Mouse (Mus musculus): ENCODE measurements around the gene Lypd6.

Lypd6 gene

GRCm38 (mm10) chr2:50110167-50110566 lies 43.9 kb downstream of the Lypd6 start:
- DNase-seq (ENCODE audit: low spot score): peak; percentile 6

GRCm38 (mm10) chr2:50111169-50111568 lies 44.9 kb downstream of the Lypd6 start:
- DNase-seq (ENCODE audit: low spot score): no peak

GRCm38 (mm10) chr2:50111609-50112008 lies 45.4 kb downstream of the Lypd6 start:
- DNase-seq (ENCODE audit: low spot score): no peak

GRCm38 (mm10) chr2:50112427-50112826 lies 46.2 kb downstream of the Lypd6 start:
- no peak for DNase-seq (ENCODE audit: low spot score)

DNA sequence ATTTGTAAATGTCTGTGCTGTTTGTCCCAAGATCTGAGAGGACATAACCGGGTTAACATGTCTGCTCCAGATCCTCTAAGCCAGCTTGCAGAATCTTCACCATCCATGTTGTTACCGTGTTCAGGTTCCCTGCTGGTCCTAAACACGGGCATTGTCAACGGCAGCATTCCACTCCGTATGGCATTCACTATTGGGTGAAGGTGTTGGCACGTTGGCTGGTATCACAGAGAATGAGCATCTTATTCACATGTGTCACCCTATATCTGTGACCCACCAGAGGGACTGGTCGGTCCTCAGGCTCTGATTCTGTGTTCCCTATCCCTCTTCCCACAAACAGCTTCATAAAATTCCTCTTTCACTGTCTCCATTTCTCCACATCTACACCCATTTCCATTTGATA lies 52.9 kb downstream of the Lypd6 start:
- no peak for DNase-seq (ENCODE audit: low spot score)

GRCm38 (mm10) chr2:50120839-50121238 lies 54.6 kb downstream of the Lypd6 start:
- DNase-seq (ENCODE audit: low spot score): no peak

- DNase-seq (ENCODE audit: low spot score): no peak
Measured at GRCm38 (mm10) chr2:50123376-50123775, 57.1 kb downstream of the Lypd6 start.

GRCm38 (mm10) chr2:50127513-50128175 lies 61.4 kb downstream of the Lypd6 start:
- no peak for DNase-seq (ENCODE audit: low spot score)

DNA sequence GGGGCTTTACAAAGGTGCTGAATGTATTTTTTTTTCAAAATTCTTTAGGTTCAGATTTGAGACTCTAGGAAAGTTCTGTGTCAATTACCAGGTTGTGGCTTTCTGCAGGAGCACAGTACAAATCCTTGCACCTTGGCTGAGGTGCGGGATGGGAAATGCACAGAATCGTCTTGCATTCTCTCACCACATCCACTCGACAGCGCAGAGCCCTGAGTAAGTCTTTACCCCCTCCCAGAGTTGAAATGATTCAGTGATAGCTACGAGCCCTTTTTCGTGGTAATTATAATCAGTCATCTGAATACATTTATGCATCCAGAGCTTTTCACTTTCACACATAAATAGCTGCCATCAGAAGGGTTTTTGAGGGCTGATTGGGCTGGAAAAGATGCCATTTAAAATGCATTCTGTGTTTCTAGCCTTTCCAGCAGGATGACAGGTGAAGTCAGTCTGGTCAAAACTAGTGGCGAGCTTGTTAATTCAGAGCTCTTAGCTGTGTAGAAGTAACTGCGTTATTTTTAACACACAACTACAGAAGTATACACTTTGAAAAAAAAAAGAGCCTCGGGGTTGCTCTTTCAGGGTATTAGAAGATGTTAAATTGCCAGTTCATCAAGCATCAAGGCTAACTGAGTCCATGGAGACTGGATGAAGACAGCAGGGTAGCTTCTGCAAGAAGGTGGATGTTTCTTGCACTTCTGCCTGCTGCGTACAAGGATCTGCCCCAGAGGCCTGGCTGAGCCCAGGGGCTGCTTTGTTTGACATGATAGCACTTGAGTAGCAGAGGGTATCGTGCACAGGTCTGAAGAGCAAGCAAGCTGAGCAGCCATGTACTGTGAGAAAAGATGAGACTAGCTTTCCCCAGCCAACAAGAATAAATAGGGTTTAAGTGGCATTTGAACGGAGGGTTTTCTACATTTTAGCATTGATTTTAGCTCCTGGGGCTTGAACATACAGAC lies 62.4 kb downstream of the Lypd6 start:
- no peak for DNase-seq (ENCODE audit: low spot score)

DNA sequence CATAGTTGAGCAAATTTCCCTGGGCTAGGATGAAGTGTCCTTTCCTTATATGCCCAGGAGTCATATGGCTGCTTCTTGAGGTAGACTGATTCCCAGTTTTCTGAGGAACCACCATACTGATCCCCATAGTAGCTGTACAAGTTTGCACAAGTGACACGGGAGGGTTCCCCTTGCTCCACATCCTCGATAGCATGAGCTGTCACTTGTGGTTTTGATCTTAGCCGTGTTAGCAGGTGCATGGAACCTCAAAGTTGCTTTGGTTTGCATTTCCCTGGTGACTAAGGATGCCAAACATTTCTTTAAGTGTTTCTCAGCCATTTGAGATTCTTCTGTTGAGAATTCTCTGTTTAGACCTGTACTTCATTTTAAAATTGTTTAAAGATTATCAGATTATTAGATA lies 64.4 kb downstream of the Lypd6 start:
- DNase-seq (ENCODE audit: low spot score): no peak

- DNase-seq (ENCODE audit: low spot score): no peak
Measured at GRCm38 (mm10) chr2:50143672-50144071, 77.4 kb downstream of the Lypd6 start.

- no peak for DNase-seq (ENCODE audit: low spot score)
Measured at GRCm38 (mm10) chr2:50147308-50147707, 81.1 kb downstream of the Lypd6 start.

DNA sequence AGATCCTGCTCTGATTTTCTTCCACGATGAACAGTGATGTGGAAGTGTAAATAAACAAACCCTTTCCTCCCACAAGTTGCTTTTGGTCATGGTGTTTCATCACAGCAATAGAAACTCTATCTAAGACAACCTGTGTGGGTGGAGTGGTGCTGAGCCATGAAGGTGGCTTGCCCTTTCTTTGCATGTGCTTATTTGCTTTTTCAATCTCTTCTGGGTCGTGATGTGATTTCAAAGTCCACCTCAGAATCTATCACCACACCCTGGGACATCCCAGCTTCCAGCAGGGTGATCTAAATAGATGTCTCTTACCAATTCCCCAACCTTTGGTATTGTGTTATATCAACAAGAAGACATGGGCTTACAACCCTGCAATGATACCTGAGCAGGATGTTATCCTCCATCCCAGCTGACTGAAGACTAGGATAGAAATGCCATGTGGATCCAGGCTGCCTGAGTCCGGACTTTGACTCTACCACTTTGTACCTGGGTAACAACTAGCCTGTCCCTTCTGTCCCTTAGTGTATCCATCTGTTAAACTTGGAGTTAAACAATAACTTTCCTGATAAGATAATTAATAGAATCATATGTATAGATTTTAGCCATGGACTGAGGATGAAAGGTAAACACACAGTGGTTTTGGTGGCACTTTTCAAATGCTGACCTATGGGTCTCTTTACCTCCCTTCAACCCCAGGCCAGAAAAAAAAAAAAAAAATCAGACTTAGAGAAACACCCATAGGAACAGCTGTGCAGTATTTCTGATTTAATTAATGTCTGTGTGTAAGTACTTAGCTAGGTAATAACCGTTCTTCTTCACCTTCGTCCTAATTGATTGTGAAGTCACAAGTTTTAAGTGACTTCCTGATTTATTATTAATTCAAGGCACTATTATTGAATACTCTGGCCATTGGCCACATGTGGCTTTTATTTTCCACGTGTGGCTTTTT lies 83.3 kb downstream of the Lypd6 start:
- no peak for DNase-seq (ENCODE audit: low spot score)

DNA sequence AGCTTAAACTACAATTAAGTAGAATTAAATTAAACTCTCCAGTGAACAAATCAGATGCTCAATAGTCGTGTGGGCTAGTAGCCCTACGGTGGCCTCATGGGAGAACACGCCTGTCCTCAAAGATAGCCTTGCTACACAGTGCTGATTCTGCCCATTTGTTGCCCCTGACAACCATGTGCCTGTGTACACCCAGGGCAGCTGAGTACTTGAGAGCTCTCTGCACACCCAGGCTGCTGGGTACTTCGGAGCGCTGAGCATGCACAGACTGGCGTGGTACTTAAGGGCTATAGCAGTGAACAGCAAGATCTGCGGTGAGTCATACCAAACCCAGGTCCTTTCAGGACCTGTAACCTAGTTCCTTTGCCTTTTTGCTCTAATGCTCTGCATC lies 84.0 kb downstream of the Lypd6 start:
- DNase-seq (ENCODE audit: low spot score): no peak

DNA sequence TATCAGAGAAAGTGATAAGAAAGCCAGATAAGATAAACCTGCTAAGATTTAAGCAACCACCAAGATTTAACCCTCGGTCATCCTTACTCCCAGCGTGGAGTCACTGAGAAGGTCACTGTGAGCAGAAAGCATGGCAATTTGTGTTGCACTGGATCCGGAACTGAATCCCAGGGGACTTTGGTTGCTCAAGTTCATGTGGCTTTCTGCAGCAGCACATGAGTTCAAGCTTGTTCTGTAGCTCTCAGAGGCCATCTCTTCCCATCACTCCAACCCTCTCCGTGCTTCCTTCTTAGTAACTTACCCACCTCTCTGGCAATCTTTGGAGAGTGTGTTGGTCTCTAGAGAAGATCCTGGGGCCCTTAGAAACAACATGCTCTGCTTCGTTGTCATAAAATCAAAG lies 84.6 kb downstream of the Lypd6 start:
- DNase-seq (ENCODE audit: low spot score): no peak

GRCm38 (mm10) chr2:50151401-50151800 lies 85.2 kb downstream of the Lypd6 start:
- no peak for DNase-seq (ENCODE audit: low spot score)

GRCm38 (mm10) chr2:50151879-50152278 lies 85.7 kb downstream of the Lypd6 start:
- DNase-seq (ENCODE audit: low spot score): no peak

DNA sequence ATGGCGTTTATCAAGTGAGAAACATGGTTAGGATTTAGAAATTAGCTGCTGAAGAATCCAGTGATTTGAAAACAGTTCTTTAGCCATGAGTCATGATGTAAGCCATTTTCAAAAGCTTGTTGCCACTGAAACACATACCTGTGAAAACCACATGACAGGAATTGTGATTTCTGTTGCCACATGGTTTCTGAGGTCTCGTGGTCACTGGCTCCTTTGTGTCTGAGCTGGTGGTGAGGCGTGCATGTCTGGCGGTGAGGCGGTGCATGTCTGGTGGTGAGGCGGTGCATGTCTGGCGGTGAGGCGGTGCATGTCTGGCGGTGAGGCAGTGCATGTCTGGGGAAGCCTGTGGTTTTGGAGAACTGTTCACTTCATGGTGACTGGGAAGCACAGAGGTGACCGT lies 89.8 kb downstream of the Lypd6 start:
- DNase-seq (ENCODE audit: low spot score): no peak

- DNase-seq (ENCODE audit: low spot score): no peak
Measured at GRCm38 (mm10) chr2:50160069-50160468, 93.8 kb downstream of the Lypd6 start.

DNA sequence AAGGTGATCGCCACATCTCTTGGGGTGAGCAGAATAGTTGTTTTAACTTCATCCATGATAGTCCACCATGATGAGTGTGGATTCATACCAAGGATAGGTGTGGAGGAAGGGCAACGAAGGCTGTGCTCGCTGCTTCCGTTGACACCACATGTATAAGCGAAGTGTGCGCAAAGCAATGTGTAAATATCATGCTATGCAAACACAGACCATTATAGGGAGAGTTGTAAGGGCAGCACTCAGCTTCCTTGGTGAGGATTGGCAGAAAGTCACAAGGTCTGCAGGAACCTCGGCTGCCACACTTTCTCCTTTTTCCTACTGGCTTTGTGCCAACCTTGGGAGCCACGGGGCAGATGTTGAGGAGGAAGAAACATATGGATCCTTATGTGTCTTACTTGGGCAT lies 97.4 kb downstream of the Lypd6 start:
- no peak for DNase-seq (ENCODE audit: low spot score)

DNA sequence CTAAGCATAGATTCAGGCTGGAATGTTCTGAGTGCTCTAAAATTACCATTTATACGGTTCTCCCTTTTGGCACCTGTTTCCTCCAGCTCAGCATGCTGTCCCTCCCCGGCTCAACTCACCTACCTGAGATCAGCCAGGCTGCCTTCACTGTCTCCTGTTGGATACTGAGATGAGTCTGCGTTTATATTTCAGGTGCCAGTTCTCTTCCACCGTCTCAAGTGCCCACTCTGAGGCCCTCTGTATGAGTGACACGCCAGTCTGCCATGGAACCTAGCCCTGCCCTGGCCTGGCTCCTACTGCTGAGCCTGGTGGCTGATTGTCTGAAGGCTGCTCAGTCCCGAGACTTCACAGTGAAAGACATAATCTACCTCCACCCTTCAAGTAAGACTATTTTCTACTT lies 99.0 kb downstream of the Lypd6 start:
- no peak for DNase-seq (ENCODE audit: low spot score)

GRCm38 (mm10) chr2:50166082-50166481 lies 99.9 kb downstream of the Lypd6 start:
- DNase-seq (ENCODE audit: low spot score): no peak

Measured in ovary, postnatal 14 days (tissue).